Mouse (Mus musculus): ENCODE measurements around the gene C1ql2. TPM values are rescaled to one million over a fixed set of nuclear protein-coding genes. Genes with fewer than 3 reads are reported as not detected.

C1ql2 gene
- total and polyA plus RNA-seq, 3 experiments, result not detected

- TF ChIP-seq MAZ (IDR thresholded peaks at IDR 0.05; ENCODE audit: low read depth, low read length) (no peak), ELF1 (IDR thresholded peaks at IDR 0.05; ENCODE audit: low read depth, low read length) (no peak), USF2 (IDR thresholded peaks at IDR 0.05; ENCODE audit: borderline replicate concordance in 1 of 2, insufficient read depth in 1 of 2, low read depth in 1 of 2, low read length in 2 of 2) (no peak), TBP (IDR thresholded peaks at IDR 0.05; ENCODE audit: low read depth, low read length) (no peak), USF1 (IDR thresholded peaks at IDR 0.05; ENCODE audit: low read depth, low read length) (no peak), POLR2A (IDR thresholded peaks at IDR 0.05; ENCODE audit: control insufficient read depth in 1 of 2, insufficient read depth in 1 of 2, low read depth in 1 of 2, low read length in 2 of 2, poor library complexity in 1 of 2) (no peak), SIN3A (IDR thresholded peaks at IDR 0.05; ENCODE audit: low read length) (no peak), CHD2 (IDR thresholded peaks at IDR 0.05; ENCODE audit: low read length) (no peak), POLR2AphosphoS2 (IDR thresholded peaks at IDR 0.05; ENCODE audit: low read length) (no peak), CTCF (IDR thresholded peaks at IDR 0.05 in 2 of 3, conservative IDR thresholded peaks at IDR 0.05 in 1 of 3; ENCODE audit: control insufficient read depth in 1 of 3, insufficient read depth in 1 of 3, low read depth in 2 of 3, low read length in 3 of 3, poor library complexity in 1 of 3, severe bottlenecking in 1 of 3) (no peak), RAD21 (IDR thresholded peaks at IDR 0.05; ENCODE audit: low read depth, low read length) (no peak), GABPA (IDR thresholded peaks at IDR 0.05; ENCODE audit: low read depth, low read length) (no peak), KAT2A (conservative IDR thresholded peaks at IDR 0.05; ENCODE audit: low read depth, low read length) (no peak)
- Histone ChIP-seq H3K27me3 (ENCODE audit: control insufficient read depth in 1 of 2, insufficient read depth in 2 of 2, low read length in 2 of 2) (no peaks in the 10 kb centered on the region), H3K4me3 (ENCODE audit: control insufficient read depth in 1 of 2, insufficient read depth in 1 of 2, low read depth in 2 of 2, low read length in 2 of 2) (no peak overlapping the region), H3K9me3 (replicated peaks; ENCODE audit: insufficient read depth, low read length) (no peaks in the 10 kb centered on the region), H3K27ac (ENCODE audit: control insufficient read depth, low read depth, low read length) (no peak overlapping the region), H3K4me1 (ENCODE audit: control insufficient read depth in 1 of 2, insufficient read depth in 2 of 2, low read length in 2 of 2) (no peaks in the 10 kb centered on the region), H3K79me2 (ENCODE audit: control insufficient read depth, insufficient read depth, low read length, poor library complexity) (no peaks in the 10 kb centered on the region), H3K9ac (ENCODE audit: control insufficient read depth, low read depth, low read length, poor library complexity, severe bottlenecking) (no peak overlapping the region), H3K36me3 (ENCODE audit: control insufficient read depth in 1 of 2, insufficient read depth in 2 of 2, low read length in 2 of 2) (no peaks in the 10 kb centered on the region)
- no peak for DNase-seq (ENCODE audit: low read depth, low spot score)
These were observed 842 bp downstream of the C1ql2 start for GRCm38 (mm10) chr1:120341172-120341675.

- H3K4me1 ChIP-seq (ENCODE audit: control insufficient read depth in 1 of 2, insufficient read depth in 2 of 2, low read length in 2 of 2), result no peaks in the 10 kb centered on the region
- H3K27me3 ChIP-seq (ENCODE audit: control insufficient read depth in 1 of 2, insufficient read depth in 2 of 2, low read length in 2 of 2), result no peaks in the 10 kb centered on the region
- H3K9ac ChIP-seq (ENCODE audit: control insufficient read depth, low read depth, low read length, poor library complexity, severe bottlenecking), result no peak overlapping the region
- no peak for DNase-seq (ENCODE audit: low read depth, low spot score)
- no peaks in the 10 kb centered on the region for H3K36me3 ChIP-seq (ENCODE audit: control insufficient read depth in 1 of 2, insufficient read depth in 2 of 2, low read length in 2 of 2)
- TF ChIP-seq MAFK (IDR thresholded peaks at IDR 0.05; ENCODE audit: borderline replicate concordance, low read depth, low read length) (no peak), MYB (IDR thresholded peaks at IDR 0.05; ENCODE audit: low read depth, low read length) (no peak), GATA1 (IDR thresholded peaks at IDR 0.05; ENCODE audit: low read depth, low read length) (no peak), TCF12 (IDR thresholded peaks at IDR 0.05; ENCODE audit: low read depth, low read length) (no peak), BHLHE40 (IDR thresholded peaks at IDR 0.05; ENCODE audit: borderline replicate concordance, low read depth, low read length) (no peak), GABPA (IDR thresholded peaks at IDR 0.05; ENCODE audit: low read depth, low read length) (no peak), ZNF384 (IDR thresholded peaks at IDR 0.05; ENCODE audit: low read depth, low read length) (no peak), ETS1 (IDR thresholded peaks at IDR 0.05; ENCODE audit: low read depth, low read length) (no peak)
- no peak overlapping the region for H3K27ac ChIP-seq (ENCODE audit: control insufficient read depth, low read depth, low read length)
- no peak overlapping the region for H3K4me3 ChIP-seq (ENCODE audit: control insufficient read depth in 1 of 2, insufficient read depth in 1 of 2, low read depth in 2 of 2, low read length in 2 of 2)
- no peaks in the 10 kb centered on the region for H3K9me3 ChIP-seq (replicated peaks; ENCODE audit: insufficient read depth, low read length)
- H3K79me2 ChIP-seq (ENCODE audit: control insufficient read depth, insufficient read depth, low read length, poor library complexity), result no peaks in the 10 kb centered on the region
These were observed 1.5 kb downstream of the C1ql2 start for GRCm38 (mm10) chr1:120341811-120342370.
